Mouse (Mus musculus): ENCODE results near the gene Siglecg.
"Not testable (repeated sequence)": the region's sequence is repeated elsewhere in the genome, so short reads cannot be mapped to it uniquely, and the experiment has no call there.

GRCm38 (mm10) chr7:43411724-43412123 lies 3.7 kb downstream of the Siglecg start:
- not testable (repeated sequence) for TF ChIP-seq POLR2A (IDR thresholded peaks at IDR 0.05; ENCODE audit: low read depth, low read length); CTCF (IDR thresholded peaks at IDR 0.05; ENCODE audit: extremely low read depth, insufficient read length, insufficient replicate concordance, low read depth, low read length)
